Mouse (Mus musculus) intestine, embryonic 14.5 days (tissue): Measurements from ENCODE around the gene Heg1. TPM values are rescaled to one million over a fixed set of nuclear protein-coding genes. Genes with fewer than 3 reads are reported as not detected.

Experiments used
- ATAC-seq: fragments of 200-750 bp; cut with Nextera tagmentation; replicated peaks from 2 replicates; pipeline ENCODE4 v1.8.0; 2017; ENCODE audit warnings: low read depth, moderate number of reproducible peaks, moderate TSS enrichment, moderate library complexity; ENCODE audit not compliant: low FRiP score, low TSS enrichment
- DNase-seq: peaks from one replicate; pipeline ENCODE4 v3.0.0-alpha.2; 2018; ENCODE audit warnings: low spot score
- H3K27ac ChIP-seq: fragments of 300-500 bp; sonication (generic); 2 replicates; pipeline ENCODE4 v1.5.1; 2014; ENCODE audit warnings: low read depth, mild to moderate bottlenecking, control low read depth
- H3K27me3 ChIP-seq: fragments of 300-500 bp; sonication (generic); replicated peaks from 2 replicates; pipeline ENCODE4 v1.6.1; 2014; ENCODE audit warnings: low read length, control low read depth; ENCODE audit not compliant: control insufficient read depth, insufficient read depth
- H3K36me3 ChIP-seq: fragments of 300-500 bp; sonication (generic); 2 replicates; pipeline ENCODE4 v1.6.1; 2014; ENCODE audit warnings: low read length, control low read depth; ENCODE audit not compliant: control insufficient read depth, insufficient read depth
- H3K4me1 ChIP-seq: fragments of 300-500 bp; sonication (generic); replicated peaks from 2 replicates; pipeline ENCODE4 v1.6.1; 2014; ENCODE audit warnings: low read length, control low read depth, mixed read lengths; ENCODE audit not compliant: control insufficient read depth, insufficient read depth
- H3K4me2 ChIP-seq: fragments of 300-500 bp; sonication (generic); 2 replicates; pipeline ENCODE4 v1.6.1; 2014; ENCODE audit warnings: low read length
- H3K4me3 ChIP-seq: fragments of 300-500 bp; sonication (generic); 2 replicates; pipeline ENCODE4 v1.5.1; 2014; ENCODE audit warnings: low read depth, low read length, control low read depth, mixed read lengths
- H3K9ac ChIP-seq: fragments of 300-500 bp; sonication (generic); 2 replicates; pipeline ENCODE4 v1.6.1; 2014; ENCODE audit warnings: mild to moderate bottlenecking, low read length
- H3K9me3 ChIP-seq: fragments of 300-500 bp; sonication (generic); 2 replicates; pipeline ENCODE4 v1.6.1; 2016; ENCODE audit warnings: low read length, control low read depth; ENCODE audit not compliant: control insufficient read depth
- WGBS: fragments of 180-500 bp; shearing (Covaris S2); extraction: QIAGEN DNeasy Blood & Tissue Kit; methylation state at CpG from one replicate; pipeline ENCODE4 v1.1.7; 2014; 5-methylcytosine and 5-hydroxymethylcytosine counted together
- polyA plus RNA-seq: library from polyadenylated mRNA; unstranded; fragments of >200 nt; fragmentation: Nextera tagmentation; extraction: Ambion mirVana; gene quantifications from 2 replicates; pipeline ENCODE4 v1.2.1, GENCODE M21; 2014

Gene Heg1
- polyA plus RNA-seq, 1 experiment from 2014 or later, result 26.5 TPM

DNA sequence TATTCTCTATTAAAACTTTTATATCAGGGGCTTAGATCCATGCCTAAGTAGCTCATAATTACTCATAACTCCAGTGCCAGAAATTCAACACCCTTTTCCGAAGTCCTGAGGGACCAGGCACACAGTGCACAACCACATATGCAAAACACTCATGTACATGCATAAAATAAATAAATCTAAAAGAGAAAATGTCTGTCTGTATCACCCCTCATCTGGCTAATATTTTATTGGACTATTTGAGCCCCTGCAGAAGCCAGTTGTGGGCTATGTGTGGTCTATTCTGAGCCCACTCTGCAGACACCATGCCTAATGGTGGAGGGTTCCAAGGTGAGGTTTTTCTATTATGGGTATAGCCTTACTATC lies 98.5 kb downstream of the Heg1 start:
- H3K9ac ChIP-seq, result no peak overlapping the region
- WGBS, result 95% methylated on average over 1 of the region's 1 CpGs
- H3K9me3 ChIP-seq, result no peaks in the 10 kb centered on the region
- H3K36me3 ChIP-seq, result no peaks in the 10 kb centered on the region
- H3K27me3 ChIP-seq, result no peaks in the 10 kb centered on the region
- ATAC-seq (no peak), DNase-seq (no peak)
- H3K4me1 ChIP-seq, result no peaks in the 10 kb centered on the region
- H3K4me3 ChIP-seq, result no peak overlapping the region
- no peak overlapping the region for H3K27ac ChIP-seq
- no peak overlapping the region for H3K4me2 ChIP-seq

DNA sequence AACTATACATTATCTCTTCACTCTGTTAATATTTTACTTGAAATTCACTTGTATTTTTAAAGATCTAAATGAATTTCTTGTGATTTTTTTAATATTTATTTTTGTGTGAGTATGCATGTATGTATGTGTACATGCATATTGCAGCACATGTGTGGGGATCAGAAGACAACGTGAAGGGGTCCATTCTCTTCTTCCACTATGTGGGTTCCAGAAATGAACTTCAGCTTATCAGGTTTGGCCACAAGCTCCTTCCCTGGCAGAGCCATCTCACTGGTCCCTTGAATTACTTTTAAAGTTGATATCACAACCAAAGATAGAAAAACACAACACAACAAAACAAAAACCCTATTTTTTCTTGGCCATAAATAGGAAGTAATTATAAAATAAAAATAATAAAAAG lies 100.4 kb downstream of the Heg1 start:
- Histone ChIP-seq H3K36me3 (no peaks in the 10 kb centered on the region), H3K9ac (no peak overlapping the region), H3K9me3 (no peaks in the 10 kb centered on the region), H3K27me3 (no peaks in the 10 kb centered on the region), H3K27ac (no peak overlapping the region), H3K4me1 (no peaks in the 10 kb centered on the region), H3K4me2 (no peak overlapping the region), H3K4me3 (no peak overlapping the region)
- WGBS, result 79% methylated on average over 1 of the region's 1 CpGs
- ATAC-seq, result no peak
- DNase-seq, result no peak

DNA sequence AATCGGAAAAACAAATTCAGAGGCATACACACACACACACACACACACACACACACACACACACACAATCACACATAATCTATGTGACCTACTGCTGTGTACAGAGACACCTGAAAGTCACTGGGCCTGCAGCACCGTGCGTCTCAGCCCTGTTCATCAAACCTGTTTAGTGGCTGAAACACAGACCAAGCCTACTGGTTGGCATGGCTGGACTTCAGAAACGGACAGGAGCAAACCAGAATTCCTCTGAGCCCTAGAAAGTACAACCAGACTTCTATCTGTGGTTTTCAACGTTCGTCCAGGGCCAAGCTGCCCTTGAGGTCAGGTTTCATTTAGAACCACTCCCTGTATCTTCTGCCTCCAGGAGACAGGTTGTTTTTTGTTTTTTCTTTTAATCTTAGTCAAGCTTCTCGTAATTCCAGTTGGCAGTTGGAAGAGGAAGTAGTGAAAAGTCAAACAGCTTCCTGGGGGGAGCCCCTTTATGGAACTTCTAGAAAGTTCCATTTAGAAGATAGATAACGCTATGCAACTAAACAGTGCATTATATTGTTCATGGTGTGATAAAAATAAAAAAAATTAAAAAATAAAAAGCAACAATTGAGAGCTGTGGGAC lies 101.0 kb downstream of the Heg1 start:
- DNase-seq, result no peak

DNA sequence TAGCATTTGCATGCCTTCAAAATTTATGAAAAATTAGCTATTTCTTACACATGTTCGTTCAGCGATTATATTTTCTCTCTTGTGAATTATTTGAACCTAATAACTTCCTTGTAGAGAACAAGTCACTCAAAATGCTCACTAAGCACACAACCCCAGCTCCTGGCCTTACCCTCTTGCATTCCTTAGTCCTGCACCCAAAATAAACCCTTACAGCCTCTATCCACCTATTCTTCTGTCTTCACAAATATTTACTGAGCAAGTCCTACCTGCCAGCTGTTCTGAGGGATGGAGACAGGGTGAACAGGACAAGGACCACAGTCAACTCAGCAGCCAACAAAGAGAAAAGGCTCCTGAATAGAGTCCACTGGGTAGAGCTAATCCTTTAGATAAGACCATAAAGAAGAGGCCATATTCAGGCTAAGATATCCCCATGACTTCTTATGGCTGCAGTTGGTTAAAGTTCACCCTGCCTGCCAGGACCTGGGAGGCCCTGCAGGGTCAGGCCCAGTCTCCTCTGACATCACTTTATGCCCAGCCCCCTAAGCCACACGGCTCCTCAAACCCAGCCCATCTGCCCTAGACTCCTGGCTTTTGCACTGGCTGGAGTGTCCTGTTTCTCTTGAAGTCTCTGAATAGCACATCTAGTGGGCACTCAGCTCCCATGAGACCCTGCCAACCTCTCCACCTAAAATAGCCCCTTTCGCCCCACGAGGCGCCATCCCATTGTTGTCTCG lies 102.7 kb downstream of the Heg1 start:
- Histone ChIP-seq H3K4me3 (no peak overlapping the region), H3K27me3 (no peaks in the 10 kb centered on the region), H3K4me1 (no peaks in the 10 kb centered on the region), H3K36me3 (no peaks in the 10 kb centered on the region), H3K4me2 (no peak overlapping the region), H3K9me3 (no peaks in the 10 kb centered on the region), H3K27ac (peak overlapping the region; percentile 66), H3K9ac (no peak overlapping the region)
- ATAC-seq (peak; percentile 91), DNase-seq (peak; percentile 64)
- WGBS, result 65% methylated on average over 7 of the region's 7 CpGs

More for the DNA sequence above, 101.0 kb downstream of the Heg1 start:
- H3K27ac ChIP-seq, result no peak overlapping the region
- H3K9me3 ChIP-seq, result no peaks in the 10 kb centered on the region
- no peaks in the 10 kb centered on the region for H3K36me3 ChIP-seq
- no peak overlapping the region for H3K4me3 ChIP-seq
- no peak overlapping the region for H3K4me2 ChIP-seq
- ATAC-seq, result no peak
- H3K27me3 ChIP-seq, result no peaks in the 10 kb centered on the region
- H3K9ac ChIP-seq, result no peak overlapping the region
- H3K4me1 ChIP-seq, result no peaks in the 10 kb centered on the region
- WGBS, result 71% methylated on average over 8 of the region's 8 CpGs

DNA sequence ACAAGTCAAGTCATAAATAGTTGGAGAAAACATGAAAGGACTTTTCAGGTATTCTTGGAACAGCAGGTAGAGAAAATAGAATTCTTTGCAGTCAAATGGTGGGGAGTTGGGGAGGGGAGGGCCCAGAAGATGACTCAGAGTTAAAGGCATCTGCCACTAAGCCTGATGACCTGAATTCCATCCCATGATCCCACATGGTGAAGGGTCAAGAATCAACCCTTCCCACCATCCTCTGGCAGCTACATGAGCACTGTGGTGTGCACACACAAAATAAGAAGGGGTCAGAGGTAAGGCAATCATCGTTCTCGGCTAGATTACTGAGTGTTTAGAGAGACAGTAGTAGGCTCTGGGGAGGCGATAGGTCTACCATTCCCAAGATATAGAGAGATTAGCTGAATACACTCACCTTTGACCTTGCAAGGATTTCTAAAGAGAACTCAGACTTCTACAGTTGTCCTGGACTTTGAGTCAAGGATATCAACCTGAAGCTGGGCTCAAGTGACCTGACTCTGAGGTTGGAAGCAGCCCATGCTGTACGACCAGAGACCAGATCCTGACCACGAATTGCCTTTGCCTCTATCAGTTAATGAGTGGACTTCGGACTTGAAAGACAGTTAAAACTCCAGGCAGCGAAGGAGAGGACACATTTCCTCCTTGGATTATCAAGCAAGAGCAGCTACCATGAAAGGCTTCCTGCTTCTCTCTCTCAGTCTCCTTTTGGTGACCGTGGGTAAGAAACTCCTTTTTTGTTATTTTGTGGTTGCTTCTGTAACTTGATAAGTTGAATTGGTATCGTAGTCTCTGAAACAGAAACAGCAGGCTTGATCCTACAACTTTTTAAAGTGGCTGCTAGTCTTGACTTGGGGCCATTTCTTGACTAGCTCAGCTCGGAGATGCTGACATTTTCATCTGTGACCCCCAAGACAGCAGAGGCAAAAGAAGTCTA lies 109.9 kb downstream of the Heg1 start, which contains the start of gene Muc13:
Gene Muc13 (plus strand): TSS at position 192 of the 946 bp plus-strand sequence.
- ATAC-seq (peak; percentile 45; the same call in 1 of the 2 replicates), DNase-seq (no peak)
- Histone ChIP-seq H3K4me2 (peak within 1 kb of the TSS; percentile 31), H3K4me1 (no peaks in the 10 kb centered on the region), H3K36me3 (no peaks in the 10 kb centered on the region), H3K9me3 (no peaks in the 10 kb centered on the region), H3K27me3 (no peaks in the 10 kb centered on the region), H3K9ac (peak within 1 kb of the TSS; percentile 38), H3K27ac (peak within 1 kb of the TSS; percentile 22; the same call in 1 of the 2 replicates), H3K4me3 (peak within 1 kb of the TSS; percentile 25)
- 71% methylated on average over 10 of the region's 10 CpGs for WGBS

DNA sequence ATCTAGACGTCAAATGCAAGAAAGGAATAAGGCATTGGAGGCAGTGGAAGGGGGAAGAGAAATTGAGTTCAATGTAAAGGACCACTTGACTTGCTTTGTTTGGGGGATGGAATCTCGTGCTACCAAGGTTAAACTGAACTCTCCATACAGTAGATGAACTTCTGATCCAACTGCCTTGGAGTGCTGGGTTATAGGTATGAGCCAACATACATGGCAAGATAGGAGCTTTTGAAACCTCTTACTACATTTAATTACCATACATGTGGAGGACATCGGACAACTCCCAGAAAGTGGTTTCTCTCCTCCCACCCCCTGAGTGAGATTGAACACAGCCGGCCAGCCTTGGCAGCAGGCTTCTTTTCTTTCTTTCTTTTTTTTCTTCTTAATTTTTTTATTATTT lies 110.9 kb downstream of the Heg1 start:
- Histone ChIP-seq H3K36me3 (no peaks in the 10 kb centered on the region), H3K9me3 (no peaks in the 10 kb centered on the region), H3K9ac (peak overlapping the region; percentile 38), H3K4me1 (no peaks in the 10 kb centered on the region), H3K4me3 (peak overlapping the region; percentile 25), H3K4me2 (peak overlapping the region; percentile 31), H3K27me3 (no peaks in the 10 kb centered on the region), H3K27ac (no peak overlapping the region)
- DNase-seq (no peak), ATAC-seq (no peak)
- WGBS, result 67% methylated on average over 4 of the region's 4 CpGs

DNA sequence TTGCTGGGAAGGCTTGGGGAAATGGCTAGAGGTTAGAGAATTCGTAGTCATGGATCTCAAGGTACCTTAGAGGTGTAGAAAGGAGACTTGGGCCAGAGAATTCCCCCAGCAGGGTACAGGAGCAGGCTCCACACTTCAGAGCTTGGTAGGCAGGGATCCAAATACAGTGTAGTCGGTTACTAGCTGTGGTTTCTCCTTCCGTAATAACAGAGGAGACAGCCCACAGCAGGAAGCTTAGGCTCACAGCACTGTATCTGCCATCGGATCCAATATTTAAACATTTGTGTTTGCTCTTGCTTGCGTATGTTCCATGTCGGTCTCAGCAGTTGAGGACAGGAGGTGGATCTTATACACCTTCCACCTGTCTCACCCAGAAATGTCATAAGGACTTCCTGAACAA lies 111.7 kb downstream of the Heg1 start:
- 67% methylated on average over 6 of the region's 6 CpGs for WGBS
- Histone ChIP-seq H3K4me2 (peak overlapping the region; percentile 36), H3K4me1 (no peaks in the 10 kb centered on the region), H3K9me3 (no peaks in the 10 kb centered on the region), H3K4me3 (peak overlapping the region; percentile 25), H3K36me3 (no peaks in the 10 kb centered on the region), H3K9ac (peak overlapping the region; percentile 37; the same call in 1 of the 2 replicates), H3K27me3 (no peaks in the 10 kb centered on the region), H3K27ac (no peak overlapping the region)
- ATAC-seq (no peak), DNase-seq (no peak)

DNA sequence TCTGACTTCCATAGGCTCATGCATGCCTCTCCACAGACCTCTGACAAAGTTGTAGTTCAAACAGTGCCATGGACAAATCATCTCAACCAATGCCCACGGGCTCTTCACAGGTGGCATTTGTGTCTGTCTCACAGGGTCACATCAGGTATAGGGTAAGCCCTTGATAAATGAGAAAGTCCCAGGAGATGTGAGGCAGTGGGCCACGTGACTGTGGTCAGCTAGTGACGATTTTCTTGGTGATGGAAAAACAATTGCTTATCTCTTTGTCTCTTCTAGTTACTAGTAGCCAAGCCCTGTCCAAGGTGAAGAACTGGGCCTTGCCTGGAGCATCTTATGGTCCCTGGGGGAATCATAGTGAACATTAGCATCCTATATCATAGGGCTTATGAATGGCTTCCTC lies 112.6 kb downstream of the Heg1 start:
- WGBS, result 86% methylated on average over 3 of the region's 3 CpGs
- no peaks in the 10 kb centered on the region for H3K36me3 ChIP-seq
- no peaks in the 10 kb centered on the region for H3K27me3 ChIP-seq
- no peak for DNase-seq
- H3K4me2 ChIP-seq, result peak overlapping the region; percentile 36
- no peaks in the 10 kb centered on the region for H3K9me3 ChIP-seq
- no peak overlapping the region for H3K9ac ChIP-seq
- no peak for ATAC-seq
- H3K4me1 ChIP-seq, result no peaks in the 10 kb centered on the region
- no peak overlapping the region for H3K27ac ChIP-seq
- peak overlapping the region; percentile 25; the same call in 1 of the 2 replicates for H3K4me3 ChIP-seq
